Mouse (Mus musculus) forebrain, embryonic 10.5 days (tissue): ENCODE results near the gene Hacd1. TPM values are rescaled to one million over a fixed set of nuclear protein-coding genes. Genes with fewer than 3 reads are reported as not detected.

Experiments
- DNase-seq: peaks from one replicate; pipeline ENCODE4 v3.0.0-alpha.2; 2017; ENCODE audit warnings: low spot score; ENCODE audit errors: extremely low spot score
- H3K27ac ChIP-seq: fragments of 300-500 bp; sonication (generic); 2 replicates; pipeline ENCODE4 v1.5.1; 2016; ENCODE audit warnings: mild to moderate bottlenecking
- H3K27me3 ChIP-seq: fragments of 300-500 bp; sonication (generic); 2 replicates; pipeline ENCODE4 v1.6.1; 2016; ENCODE audit warnings: mild to moderate bottlenecking; ENCODE audit not compliant: poor library complexity, severe bottlenecking
- H3K36me3 ChIP-seq: fragments of 300-500 bp; sonication (generic); replicated peaks from 2 replicates; pipeline ENCODE4 v1.6.1; 2016; ENCODE audit warnings: mild to moderate bottlenecking, moderate library complexity
- H3K4me1 ChIP-seq: fragments of 300-500 bp; sonication (generic); 2 replicates; pipeline ENCODE4 v1.6.1; 2016
- H3K4me3 ChIP-seq: fragments of 300-500 bp; sonication (generic); 2 replicates; pipeline ENCODE4 v1.5.1; 2016; ENCODE audit warnings: mild to moderate bottlenecking, moderate library complexity
- H3K9me3 ChIP-seq: fragments of 300-500 bp; sonication (generic); 2 replicates; pipeline ENCODE4 v1.6.1; 2016; ENCODE audit warnings: mild to moderate bottlenecking, moderate library complexity
- WGBS: fragments of 180-500 bp; shearing (Covaris S2); methylation state at CpG from one replicate; pipeline ENCODE4 v1.1.7; 2016; 5-methylcytosine and 5-hydroxymethylcytosine counted together
- polyA plus RNA-seq: library from polyadenylated mRNA; unstranded; fragments of >200 nt; fragmentation: Nextera tagmentation; extraction: Ambion mirVana; gene quantifications from 2 replicates; pipeline ENCODE4 v1.2.1, GENCODE M21; 2016

The Hacd1 gene
- polyA plus RNA-seq, 1 experiment from 2014 or later = 41.4 TPM

DNA sequence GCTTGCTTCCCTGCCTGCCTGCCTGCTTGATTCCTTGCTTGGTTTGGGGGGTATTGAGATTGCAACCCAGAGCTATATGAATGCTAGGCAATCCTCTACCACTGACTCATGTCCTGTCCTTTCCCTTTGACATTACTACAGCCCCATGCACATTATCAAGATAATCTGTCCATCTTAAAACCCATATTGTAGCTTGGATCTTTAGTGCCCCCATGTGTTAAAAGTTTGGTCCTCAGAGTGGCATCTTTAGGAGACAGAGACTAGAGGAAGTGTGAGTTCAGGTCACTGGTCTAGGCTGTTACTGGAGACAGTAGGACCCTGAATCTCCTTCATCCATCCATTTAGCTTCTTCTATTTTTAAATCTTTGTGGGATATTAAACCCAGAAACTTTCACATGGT, 123.7 kb downstream of the Hacd1 start:
- DNase-seq = no peak
- no peaks in the 10 kb centered on the region for H3K36me3 ChIP-seq
- H3K4me3 ChIP-seq = no peak overlapping the region
- no peaks in the 10 kb centered on the region for H3K27me3 ChIP-seq
- peaks cover 10% of the 10 kb centered on the region; the same call in 1 of the 2 replicates for H3K4me1 ChIP-seq
- H3K9me3 ChIP-seq = no peaks in the 10 kb centered on the region
- H3K27ac ChIP-seq = no peak overlapping the region

DNA sequence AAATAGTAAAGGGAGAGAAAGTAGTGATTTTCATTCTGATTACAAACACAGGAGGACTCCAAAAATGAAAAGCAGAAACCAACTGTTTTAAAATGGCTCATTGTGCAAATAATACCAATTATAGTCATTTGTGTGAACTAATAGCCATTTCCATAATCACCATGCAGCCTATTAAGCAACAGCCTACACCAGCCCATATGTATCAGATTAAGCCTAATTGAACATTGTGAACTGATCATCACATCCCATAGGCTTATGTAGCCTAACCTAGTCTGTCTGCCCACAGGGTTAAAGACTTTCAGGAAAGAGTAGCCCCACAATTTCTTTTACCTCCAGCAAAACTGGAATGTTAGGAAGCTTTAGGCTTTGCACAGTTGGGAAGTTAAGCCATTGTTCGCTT, 125.2 kb downstream of the Hacd1 start:
- WGBS = 87% methylated on average over 1 of the region's 1 CpGs
- DNase-seq = no peak
- H3K4me3 ChIP-seq = no peak overlapping the region
- peaks cover 5% of the 10 kb centered on the region; the same call in 1 of the 2 replicates for H3K4me1 ChIP-seq
- no peaks in the 10 kb centered on the region for H3K27me3 ChIP-seq
- H3K27ac ChIP-seq = no peak overlapping the region
- no peaks in the 10 kb centered on the region for H3K36me3 ChIP-seq
- no peaks in the 10 kb centered on the region for H3K9me3 ChIP-seq

DNA sequence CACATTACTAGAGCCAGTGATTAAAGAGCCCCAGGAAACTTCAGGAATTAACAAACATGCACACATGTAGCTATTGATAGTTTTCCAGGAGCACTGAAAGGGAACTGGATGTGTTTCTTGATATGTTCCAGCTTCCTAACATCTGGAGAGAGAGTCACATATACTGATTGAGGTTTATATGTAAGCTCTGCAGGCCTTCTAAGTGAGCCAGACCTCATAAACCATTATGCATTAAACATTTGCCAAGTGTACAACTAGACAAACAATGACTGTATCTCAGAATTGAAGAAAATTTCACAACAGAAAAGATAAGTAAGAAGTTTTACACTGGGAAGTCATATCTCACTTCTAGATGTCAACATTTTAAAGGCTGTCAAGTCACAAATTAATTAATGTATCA, 167.4 kb downstream of the Hacd1 start:
- Histone ChIP-seq H3K27ac (no peak overlapping the region), H3K4me3 (no peak overlapping the region), H3K36me3 (no peaks in the 10 kb centered on the region), H3K27me3 (no peaks in the 10 kb centered on the region), H3K4me1 (no peaks in the 10 kb centered on the region), H3K9me3 (no peaks in the 10 kb centered on the region)
- no peak for DNase-seq

DNA sequence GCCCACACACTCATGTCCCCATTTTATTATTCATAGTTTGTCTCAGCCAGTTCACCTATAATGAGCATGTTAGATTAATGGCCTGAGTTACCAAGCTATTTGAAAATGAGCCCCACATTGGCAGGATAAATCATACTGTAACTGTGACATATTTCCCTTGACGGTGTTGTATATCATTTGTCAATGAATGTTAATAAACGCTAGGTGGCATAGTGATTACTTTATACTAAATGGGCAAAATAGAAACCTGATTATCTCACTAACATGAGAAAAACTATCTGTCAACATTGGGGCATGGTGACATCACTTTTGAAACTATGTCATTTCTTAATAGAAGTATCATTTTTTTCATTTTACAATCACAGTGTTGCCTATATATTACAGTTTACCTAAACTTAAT, 198.5 kb downstream of the Hacd1 start:
- H3K4me3 ChIP-seq = no peak overlapping the region
- H3K27ac ChIP-seq = no peak overlapping the region
- DNase-seq = no peak
- H3K27me3 ChIP-seq = no peaks in the 10 kb centered on the region
- H3K9me3 ChIP-seq = no peaks in the 10 kb centered on the region
- H3K36me3 ChIP-seq = no peaks in the 10 kb centered on the region
- WGBS = 72% methylated on average over 2 of the region's 2 CpGs
- H3K4me1 ChIP-seq = no peaks in the 10 kb centered on the region

DNA sequence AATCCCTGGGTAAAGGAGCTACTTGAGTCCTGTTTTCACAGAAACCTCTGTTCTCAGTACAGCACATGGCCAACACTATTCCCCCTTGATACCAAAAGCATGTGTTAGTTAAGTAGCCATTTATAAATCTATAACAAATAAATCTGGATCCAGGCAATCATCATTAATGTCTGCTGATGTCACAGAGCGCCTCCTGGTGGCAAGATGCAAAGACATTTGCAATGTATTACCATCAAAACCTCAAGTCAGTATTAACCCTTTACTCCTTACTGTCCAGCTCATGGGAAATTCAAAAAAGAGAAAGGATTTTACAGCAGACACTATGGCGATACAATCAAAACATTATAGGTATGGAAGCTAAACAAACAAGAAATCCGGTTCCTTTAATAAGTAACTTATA, 200.4 kb downstream of the Hacd1 start:
- no peak overlapping the region for H3K27ac ChIP-seq
- DNase-seq = no peak
- 67% methylated on average over 3 of the region's 3 CpGs for WGBS
- no peak overlapping the region for H3K4me3 ChIP-seq
- no peaks in the 10 kb centered on the region for H3K9me3 ChIP-seq
- H3K27me3 ChIP-seq = no peaks in the 10 kb centered on the region
- no peaks in the 10 kb centered on the region for H3K4me1 ChIP-seq
- no peaks in the 10 kb centered on the region for H3K36me3 ChIP-seq

DNA sequence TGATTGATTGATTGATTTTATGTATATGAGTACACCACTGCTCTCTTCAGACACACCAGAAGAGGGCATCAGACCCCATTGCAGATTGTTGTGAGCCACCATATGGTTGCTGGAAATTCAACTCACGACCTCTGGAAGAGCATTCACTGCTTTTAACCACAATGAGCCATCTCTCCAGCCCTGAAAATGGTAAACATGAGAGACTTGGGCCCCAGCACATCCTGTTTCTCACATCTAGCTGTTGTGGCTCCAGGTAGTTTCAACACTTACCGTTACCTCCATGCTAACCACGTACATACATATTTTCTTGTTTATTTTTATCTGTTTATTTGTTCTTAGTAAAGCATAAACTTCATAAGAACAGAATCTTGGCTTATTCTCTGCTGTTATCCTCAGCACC, 219.6 kb downstream of the Hacd1 start:
- H3K4me1 ChIP-seq = no peaks in the 10 kb centered on the region
- no peak for DNase-seq
- no peak overlapping the region for H3K27ac ChIP-seq
- no peaks in the 10 kb centered on the region for H3K9me3 ChIP-seq
- H3K27me3 ChIP-seq = no peaks in the 10 kb centered on the region
- H3K4me3 ChIP-seq = no peak overlapping the region
- 84% methylated on average over 3 of the region's 3 CpGs for WGBS
- H3K36me3 ChIP-seq = no peaks in the 10 kb centered on the region

DNA sequence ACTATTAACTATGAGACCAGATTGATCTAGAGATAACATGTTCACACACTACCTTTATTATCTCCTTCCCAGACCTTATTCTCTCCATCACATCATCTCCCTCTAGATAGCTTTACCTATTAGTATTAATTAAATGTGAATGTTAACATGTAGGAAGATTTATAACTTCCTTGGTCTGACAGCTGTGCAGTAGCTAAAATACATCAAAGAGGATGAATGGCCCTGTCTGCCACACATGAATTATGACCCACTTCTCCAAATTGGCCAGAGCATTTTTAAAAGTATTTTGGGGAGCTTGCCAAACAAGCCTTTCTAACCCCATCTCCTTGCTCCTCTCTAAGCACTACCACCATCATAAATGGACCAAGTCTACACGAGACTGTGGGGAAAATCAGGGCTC, 220.9 kb downstream of the Hacd1 start:
- no peak for DNase-seq
- no peaks in the 10 kb centered on the region for H3K9me3 ChIP-seq
- 76% methylated on average over 1 of the region's 1 CpGs for WGBS

DNA sequence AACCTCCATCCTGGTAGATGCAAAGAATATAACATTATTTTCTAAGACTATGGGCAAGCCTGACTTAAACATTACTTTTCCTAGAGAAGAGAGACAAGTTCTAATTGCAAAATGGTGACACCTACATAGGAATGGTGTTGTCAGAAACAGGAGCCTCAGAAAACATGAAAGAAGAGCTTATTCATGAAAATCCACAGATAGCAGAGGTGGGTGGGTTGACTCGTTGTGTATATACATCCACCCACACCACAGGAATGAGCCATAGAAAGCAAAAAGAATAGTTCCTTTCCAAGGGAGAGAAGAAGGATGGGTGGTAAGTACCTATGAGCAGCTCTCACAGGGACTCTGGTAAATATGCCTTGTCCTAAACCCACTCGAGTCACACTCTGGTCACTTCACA, 239.3 kb downstream of the Hacd1 start:
- Histone ChIP-seq H3K4me3 (no peak overlapping the region), H3K36me3 (no peaks in the 10 kb centered on the region), H3K27me3 (no peaks in the 10 kb centered on the region), H3K9me3 (no peaks in the 10 kb centered on the region), H3K4me1 (no peaks in the 10 kb centered on the region; the same call in 1 of the 2 replicates), H3K27ac (no peak overlapping the region)
- no peak for DNase-seq
- WGBS = 85% methylated on average over 2 of the region's 2 CpGs

More for the DNA sequence above, 220.9 kb downstream of the Hacd1 start:
- Histone ChIP-seq H3K36me3 (no peaks in the 10 kb centered on the region), H3K27ac (no peak overlapping the region), H3K27me3 (no peaks in the 10 kb centered on the region), H3K4me3 (no peak overlapping the region), H3K4me1 (no peaks in the 10 kb centered on the region)

DNA sequence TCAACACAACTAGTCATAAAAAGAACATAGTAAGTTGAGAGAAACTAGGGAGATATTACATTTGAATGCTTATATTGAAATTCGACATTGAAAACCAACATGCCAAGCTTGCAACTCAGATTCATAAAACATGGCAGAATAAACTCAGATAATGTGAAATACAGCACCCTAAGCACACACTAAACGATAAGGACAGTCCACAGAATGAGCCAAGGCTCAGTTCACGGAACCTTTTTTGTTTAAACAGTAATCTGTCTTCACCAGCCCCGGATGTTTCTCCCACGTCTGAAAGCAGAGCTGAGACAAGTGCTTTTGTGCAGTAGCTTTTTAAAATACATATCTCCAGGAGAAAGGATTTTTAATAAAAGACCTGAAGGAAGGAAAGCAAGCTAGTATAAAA, 247.3 kb downstream of the Hacd1 start:
- Histone ChIP-seq H3K4me3 (no peak overlapping the region), H3K36me3 (no peaks in the 10 kb centered on the region), H3K27me3 (no peaks in the 10 kb centered on the region), H3K9me3 (no peaks in the 10 kb centered on the region), H3K4me1 (no peaks in the 10 kb centered on the region), H3K27ac (no peak overlapping the region)
- 82% methylated on average over 5 of the region's 5 CpGs for WGBS
- no peak for DNase-seq

DNA sequence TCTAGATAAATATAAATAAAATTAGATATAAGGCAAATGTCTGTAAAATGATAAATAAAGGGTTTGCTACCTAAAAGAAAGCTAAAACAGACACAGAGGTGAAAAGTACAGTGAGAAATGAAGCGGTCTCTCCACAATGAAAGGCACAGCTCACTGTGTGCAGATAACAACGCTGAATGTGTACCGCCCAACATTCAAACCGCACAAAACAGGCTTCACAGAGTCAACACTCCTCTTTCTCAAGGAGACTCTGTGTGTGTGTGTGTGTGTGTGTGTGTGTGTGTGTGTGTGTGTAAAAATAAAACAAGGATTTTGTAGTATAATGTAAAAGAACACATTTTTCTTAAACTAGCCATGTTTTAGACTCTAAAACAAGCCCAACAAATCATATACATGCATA, 247.9 kb downstream of the Hacd1 start:
- H3K27ac ChIP-seq = no peak overlapping the region
- H3K4me1 ChIP-seq = no peaks in the 10 kb centered on the region
- DNase-seq = no peak
- no peak overlapping the region for H3K4me3 ChIP-seq
- no peaks in the 10 kb centered on the region for H3K9me3 ChIP-seq
- 83% methylated on average over 4 of the region's 4 CpGs for WGBS
- H3K27me3 ChIP-seq = no peaks in the 10 kb centered on the region
- H3K36me3 ChIP-seq = no peaks in the 10 kb centered on the region

DNA sequence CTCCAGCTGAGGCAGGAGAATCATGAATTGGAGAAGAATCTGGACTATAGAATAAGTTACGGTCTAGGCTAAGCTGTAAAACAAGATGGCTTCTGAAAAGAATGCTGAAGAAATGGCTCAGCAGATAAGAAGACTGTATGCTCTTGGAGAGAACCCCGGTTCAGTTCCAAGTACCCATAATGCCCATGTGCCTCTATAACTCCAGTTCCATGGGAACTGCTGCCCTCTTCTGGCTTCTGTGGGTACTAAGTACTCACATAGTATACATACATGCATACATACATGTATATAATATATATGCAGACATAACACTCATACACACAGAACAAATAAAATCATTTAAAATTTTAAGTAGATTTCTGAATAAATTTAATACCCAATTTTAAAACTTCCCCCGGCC, 249.8 kb downstream of the Hacd1 start:
- no peaks in the 10 kb centered on the region for H3K27me3 ChIP-seq
- no peaks in the 10 kb centered on the region for H3K36me3 ChIP-seq

DNA sequence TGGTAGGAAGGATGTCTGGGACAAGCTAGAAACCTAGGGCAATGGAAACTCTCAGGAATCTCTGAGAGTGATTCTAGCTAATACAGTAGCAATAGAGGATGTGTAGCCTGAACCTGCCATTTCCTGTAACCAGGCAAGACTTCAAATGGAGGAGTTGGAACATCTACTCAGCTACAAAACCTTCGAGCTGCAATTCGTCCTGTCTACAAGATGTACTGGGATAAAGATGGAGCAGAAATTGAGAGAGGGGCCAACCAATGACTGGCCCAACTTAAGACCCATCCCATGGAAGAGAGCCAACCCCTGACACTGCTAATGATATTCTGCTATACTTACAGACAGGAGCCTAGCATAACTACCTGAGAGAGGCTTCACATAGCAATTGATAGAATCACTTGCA, 255.3 kb downstream of the Hacd1 start:
- Histone ChIP-seq H3K27ac (no peak overlapping the region), H3K4me1 (no peaks in the 10 kb centered on the region), H3K27me3 (0 out of 2 replicates have a peak, but pooled peaks cover under 1% of the 10 kb centered on the region), H3K36me3 (no peaks in the 10 kb centered on the region), H3K9me3 (no peaks in the 10 kb centered on the region), H3K4me3 (no peak overlapping the region)
- no peak for DNase-seq
- 95% methylated on average over 2 of the region's 2 CpGs for WGBS

More for the DNA sequence above, 249.8 kb downstream of the Hacd1 start:
- DNase-seq = no peak
- 88% methylated on average over 3 of the region's 3 CpGs for WGBS
- Histone ChIP-seq H3K9me3 (no peaks in the 10 kb centered on the region), H3K4me3 (no peak overlapping the region), H3K27ac (no peak overlapping the region), H3K4me1 (no peaks in the 10 kb centered on the region)
